Mouse (Mus musculus) neural tube, embryonic 12.5 days (tissue): ENCODE measurements around the gene Fam198a. TPM values are rescaled to one million over a fixed set of nuclear protein-coding genes. Genes with fewer than 3 reads are reported as not detected.

Experiments used
- ATAC-seq: fragments of 200-750 bp; cut with Nextera tagmentation; 2 replicates; pipeline ENCODE4 v1.8.0; 2017; ENCODE audit warnings: low read depth, mild to moderate bottlenecking, moderate TSS enrichment, moderate library complexity; ENCODE audit not compliant: low FRiP score
- H3K27ac ChIP-seq: fragments of 300-500 bp; sonication (generic); 2 replicates; pipeline ENCODE4 v1.5.1; 2016
- H3K27me3 ChIP-seq: fragments of 300-500 bp; sonication (generic); replicated peaks from 2 replicates; pipeline ENCODE4 v1.6.1; 2016; ENCODE audit warnings: mild to moderate bottlenecking
- H3K36me3 ChIP-seq: fragments of 300-500 bp; sonication (generic); 2 replicates; pipeline ENCODE4 v1.6.1; 2016; ENCODE audit warnings: mild to moderate bottlenecking
- H3K4me1 ChIP-seq: fragments of 300-500 bp; sonication (generic); 2 replicates; pipeline ENCODE4 v1.6.1; 2016
- H3K4me2 ChIP-seq: fragments of 300-500 bp; sonication (generic); replicated peaks from 2 replicates; pipeline ENCODE4 v1.6.1; 2016; ENCODE audit warnings: mild to moderate bottlenecking
- H3K4me3 ChIP-seq: fragments of 300-500 bp; sonication (generic); 2 replicates; pipeline ENCODE4 v1.5.1; 2016
- H3K9ac ChIP-seq: fragments of 300-500 bp; sonication (generic); 2 replicates; pipeline ENCODE4 v1.6.1; 2016; ENCODE audit warnings: mild to moderate bottlenecking
- H3K9me3 ChIP-seq: fragments of 300-500 bp; sonication (generic); 2 replicates; pipeline ENCODE4 v1.6.1; 2016; ENCODE audit warnings: mild to moderate bottlenecking
- WGBS: fragments of 180-500 bp; shearing (Covaris S2); methylation state at CpG from one replicate; pipeline ENCODE4 v1.1.7; 2016; 5-methylcytosine and 5-hydroxymethylcytosine counted together
- polyA plus RNA-seq: library from polyadenylated mRNA; unstranded; fragments of >200 nt; fragmentation: Nextera tagmentation; extraction: Ambion mirVana; gene quantifications from 2 replicates; pipeline ENCODE4 v1.2.1, GENCODE M21; 2016

Fam198a gene
- polyA plus RNA-seq, 1 experiment from 2014 or later = 1.1 TPM

- H3K27ac ChIP-seq = no peak overlapping the region
- no peak overlapping the region for H3K4me3 ChIP-seq
- peaks cover 11% of the 10 kb centered on the region; the same call in 1 of the 2 replicates for H3K4me1 ChIP-seq
- 0 out of 2 replicates have a peak, but pooled peaks cover 3% of the 10 kb centered on the region for H3K36me3 ChIP-seq
- WGBS = 16% methylated on average over 5 of the region's 5 CpGs
- H3K9ac ChIP-seq = no peak overlapping the region
- ATAC-seq = no peak
- H3K9me3 ChIP-seq = no peaks in the 10 kb centered on the region
- H3K4me2 ChIP-seq = no peak overlapping the region
- H3K27me3 ChIP-seq = no peaks in the 10 kb centered on the region
These were observed 38.7 kb downstream of the Fam198a start for GRCm38 (mm10) chr9:121989536-121989935.

- no peak for ATAC-seq
- Histone ChIP-seq H3K27ac (no peak overlapping the region), H3K9me3 (no peaks in the 10 kb centered on the region), H3K9ac (no peak overlapping the region), H3K4me3 (no peak overlapping the region), H3K36me3 (0 out of 2 replicates have a peak, but pooled peaks cover 3% of the 10 kb centered on the region), H3K4me1 (peaks cover 17% of the 10 kb centered on the region), H3K4me2 (no peak overlapping the region), H3K27me3 (no peaks in the 10 kb centered on the region)
- 72% methylated on average over 5 of the region's 5 CpGs for WGBS
These were observed 40.3 kb downstream of the Fam198a start for GRCm38 (mm10) chr9:121991041-121991440.

GRCm38 (mm10) chr9:121993047-121993446 lies 42.3 kb downstream of the Fam198a start:
- no peak overlapping the region for H3K27ac ChIP-seq
- no peak for ATAC-seq
- H3K9ac ChIP-seq = no peak overlapping the region
- no peak overlapping the region for H3K4me2 ChIP-seq
- H3K4me1 ChIP-seq = peaks cover 17% of the 10 kb centered on the region
- H3K36me3 ChIP-seq = 0 out of 2 replicates have a peak, but pooled peaks cover 3% of the 10 kb centered on the region
- no peaks in the 10 kb centered on the region for H3K9me3 ChIP-seq
- H3K27me3 ChIP-seq = no peaks in the 10 kb centered on the region; the same call in 1 of the 2 replicates
- 76% methylated on average over 3 of the region's 3 CpGs for WGBS
- H3K4me3 ChIP-seq = no peak overlapping the region

GRCm38 (mm10) chr9:121995077-121995476 lies 44.3 kb downstream of the Fam198a start:
- peaks cover 13% of the 10 kb centered on the region for H3K4me1 ChIP-seq

GRCm38 (mm10) chr9:121995508-121996131 lies 44.8 kb downstream of the Fam198a start:
- peak overlapping the region; percentile 80 for H3K9ac ChIP-seq
- peaks cover 13% of the 10 kb centered on the region for H3K4me1 ChIP-seq
- peak overlapping the region; percentile 87 for H3K4me2 ChIP-seq
- whole genome bisulfite sequencing = under 1% methylated on average over 53 of the region's 53 CpGs
- no peaks in the 10 kb centered on the region for H3K36me3 ChIP-seq
- H3K4me3 ChIP-seq = peak overlapping the region; percentile 75
- H3K9me3 ChIP-seq = no peaks in the 10 kb centered on the region
- H3K27ac ChIP-seq = no peak overlapping the region
- ATAC-seq = peak; percentile 85
- no peaks in the 10 kb centered on the region; the same call in 1 of the 2 replicates for H3K27me3 ChIP-seq

More at GRCm38 (mm10) chr9:121995077-121995476, 44.3 kb downstream of the Fam198a start:
- WGBS = 16% methylated on average over 10 of the region's 10 CpGs
- Histone ChIP-seq H3K27ac (no peak overlapping the region), H3K4me2 (peak overlapping the region; percentile 87), H3K4me3 (peak overlapping the region; percentile 75), H3K27me3 (no peaks in the 10 kb centered on the region; the same call in 1 of the 2 replicates), H3K36me3 (no peaks in the 10 kb centered on the region), H3K9me3 (no peaks in the 10 kb centered on the region), H3K9ac (peak overlapping the region; percentile 80)
- no peak for ATAC-seq

- Histone ChIP-seq H3K9me3 (0 out of 2 replicates have a peak, but pooled peaks cover 5% of the 10 kb centered on the region), H3K4me2 (peak within 1 kb of the TSS; percentile 87), H3K27me3 (no peaks in the 10 kb centered on the region; the same call in 1 of the 2 replicates), H3K4me3 (peak within 1 kb of the TSS; percentile 75), H3K9ac (no peak within 1 kb of the TSS), H3K36me3 (no peaks in the 10 kb centered on the region), H3K27ac (no peak within 1 kb of the TSS), H3K4me1 (peaks cover 13% of the 10 kb centered on the region)
- no peak for ATAC-seq
These were observed 46.2 kb downstream of the Fam198a start, which contains the start of gene Pomgnt2 for GRCm38 (mm10) chr9:121997010-121997409. Gene Pomgnt2, minus strand, starts transcription at chr9:121997110.

- peaks cover 13% of the 10 kb centered on the region for H3K4me1 ChIP-seq
- no peak overlapping the region for H3K27ac ChIP-seq
- 0 out of 2 replicates have a peak, but pooled peaks cover 5% of the 10 kb centered on the region for H3K9me3 ChIP-seq
- no peaks in the 10 kb centered on the region for H3K36me3 ChIP-seq
- no peak for ATAC-seq
- H3K27me3 ChIP-seq = no peaks in the 10 kb centered on the region; the same call in 1 of the 2 replicates
- no peak overlapping the region for H3K4me2 ChIP-seq
- H3K4me3 ChIP-seq = no peak overlapping the region
- no peak overlapping the region for H3K9ac ChIP-seq
- 73% methylated on average over 4 of the region's 4 CpGs for WGBS
These were observed 47.2 kb downstream of the Fam198a start for GRCm38 (mm10) chr9:121997978-121998377.

GRCm38 (mm10) chr9:122006175-122006574 lies 55.4 kb downstream of the Fam198a start:
- ATAC-seq = no peak
- Histone ChIP-seq H3K9me3 (0 out of 2 replicates have a peak, but pooled peaks cover 4% of the 10 kb centered on the region), H3K4me1 (peaks cover 7% of the 10 kb centered on the region), H3K4me3 (no peak overlapping the region), H3K27me3 (no peaks in the 10 kb centered on the region), H3K36me3 (no peaks in the 10 kb centered on the region), H3K9ac (no peak overlapping the region), H3K27ac (no peak overlapping the region), H3K4me2 (no peak overlapping the region)
- 90% methylated on average over 2 of the region's 2 CpGs for WGBS

GRCm38 (mm10) chr9:122006609-122007008 lies 55.8 kb downstream of the Fam198a start:
- no peak for ATAC-seq
- Histone ChIP-seq H3K27me3 (no peaks in the 10 kb centered on the region), H3K27ac (no peak overlapping the region), H3K4me2 (no peak overlapping the region), H3K9me3 (no peaks in the 10 kb centered on the region), H3K9ac (no peak overlapping the region), H3K4me3 (no peak overlapping the region), H3K36me3 (no peaks in the 10 kb centered on the region), H3K4me1 (peaks cover 7% of the 10 kb centered on the region)
- 14% methylated on average over 7 of the region's 7 CpGs for WGBS

GRCm38 (mm10) chr9:122008876-122009275 lies 58.1 kb downstream of the Fam198a start:
- ATAC-seq = no peak
- no peaks in the 10 kb centered on the region for H3K9me3 ChIP-seq
- no peak overlapping the region for H3K27ac ChIP-seq

GRCm38 (mm10) chr9:122010751-122011150 lies 60.0 kb downstream of the Fam198a start:
- peaks cover 7% of the 10 kb centered on the region for H3K4me1 ChIP-seq
- 95% methylated on average over 2 of the region's 2 CpGs for WGBS
- no peaks in the 10 kb centered on the region for H3K9me3 ChIP-seq
- H3K36me3 ChIP-seq = no peaks in the 10 kb centered on the region
- no peak overlapping the region for H3K4me3 ChIP-seq
- H3K27ac ChIP-seq = no peak overlapping the region
- no peak overlapping the region for H3K9ac ChIP-seq
- no peaks in the 10 kb centered on the region for H3K27me3 ChIP-seq
- no peak for ATAC-seq
- H3K4me2 ChIP-seq = no peak overlapping the region

More at GRCm38 (mm10) chr9:122008876-122009275, 58.1 kb downstream of the Fam198a start:
- WGBS = 27% methylated on average over 2 of the region's 2 CpGs
- Histone ChIP-seq H3K9ac (no peak overlapping the region), H3K27me3 (no peaks in the 10 kb centered on the region), H3K4me2 (no peak overlapping the region), H3K4me1 (peaks cover 7% of the 10 kb centered on the region), H3K4me3 (no peak overlapping the region), H3K36me3 (no peaks in the 10 kb centered on the region)

GRCm38 (mm10) chr9:122012816-122013215 lies 62.0 kb downstream of the Fam198a start:
- H3K4me1 ChIP-seq = peaks cover 7% of the 10 kb centered on the region
- H3K9ac ChIP-seq = no peak overlapping the region
- H3K4me2 ChIP-seq = no peak overlapping the region
- no peaks in the 10 kb centered on the region for H3K36me3 ChIP-seq
- WGBS = 82% methylated on average over 2 of the region's 2 CpGs
- no peaks in the 10 kb centered on the region for H3K27me3 ChIP-seq
- no peak overlapping the region for H3K27ac ChIP-seq
- H3K4me3 ChIP-seq = no peak overlapping the region
- ATAC-seq = no peak
- no peaks in the 10 kb centered on the region for H3K9me3 ChIP-seq
